Mouse (Mus musculus) testis, adult 2 months (tissue): ENCODE measurements around the gene Dbndd2. TPM values are rescaled to one million over a fixed set of nuclear protein-coding genes. Genes with fewer than 3 reads are reported as not detected.
A peak's percentile ranks its signal among the peaks of the same experiment; 100 is the strongest.

ENCODE experiments used
- H3K27ac ChIP-seq: fragments of 200-500 bp; 2 replicates; pipeline ENCODE4 v1.5.1; 2012; ENCODE audit warnings: low read depth, low read length; ENCODE audit not compliant: control insufficient read depth, insufficient read depth
- H3K27me3 ChIP-seq: fragments of 200-500 bp; 2 replicates; pipeline ENCODE4 v1.6.1; 2012; ENCODE audit warnings: mild to moderate bottlenecking, low read length, moderate library complexity; ENCODE audit not compliant: control insufficient read depth, insufficient read depth
- H3K36me3 ChIP-seq: fragments of 200-500 bp; 2 replicates; pipeline ENCODE4 v1.6.1; 2012; ENCODE audit warnings: mild to moderate bottlenecking, low read length; ENCODE audit not compliant: control insufficient read depth, insufficient read depth
- H3K4me1 ChIP-seq: fragments of 200-500 bp; 2 replicates; pipeline ENCODE4 v1.6.1; 2012; ENCODE audit warnings: low read length; ENCODE audit not compliant: control insufficient read depth, insufficient read depth
- H3K4me3 ChIP-seq: fragments of 200-500 bp; 2 replicates; pipeline ENCODE4 v1.5.1; 2012; ENCODE audit warnings: low read depth, mild to moderate bottlenecking, low read length, moderate library complexity, mixed read lengths; ENCODE audit not compliant: control insufficient read depth
- CTCF ChIP-seq: fragments of 200-500 bp; IDR thresholded peaks from 2 replicates; pipeline ENCODE4 v1.5.1; 2012; ENCODE audit warnings: low read depth, mild to moderate bottlenecking, inconsistent platforms, low read length, moderate library complexity; ENCODE audit not compliant: control insufficient read depth, insufficient read depth, insufficient replicate concordance
- POLR2A ChIP-seq: fragments of 200-500 bp; IDR thresholded peaks from 2 replicates; pipeline ENCODE4 v1.6.1; 2012; ENCODE audit warnings: low read depth, mild to moderate bottlenecking, inconsistent platforms, low read length, moderate library complexity; ENCODE audit not compliant: control insufficient read depth
- polyA plus RNA-seq: library from polyadenylated mRNA; depleted of rRNA; stranded (reverse); fragments of >200 nt; gene quantifications from 2 replicates; pipeline ENCODE4 v1.2.3, GENCODE M21; 2012

Gene Dbndd2
- polyA plus RNA-seq, 1 experiment = 17.0 TPM

DNA sequence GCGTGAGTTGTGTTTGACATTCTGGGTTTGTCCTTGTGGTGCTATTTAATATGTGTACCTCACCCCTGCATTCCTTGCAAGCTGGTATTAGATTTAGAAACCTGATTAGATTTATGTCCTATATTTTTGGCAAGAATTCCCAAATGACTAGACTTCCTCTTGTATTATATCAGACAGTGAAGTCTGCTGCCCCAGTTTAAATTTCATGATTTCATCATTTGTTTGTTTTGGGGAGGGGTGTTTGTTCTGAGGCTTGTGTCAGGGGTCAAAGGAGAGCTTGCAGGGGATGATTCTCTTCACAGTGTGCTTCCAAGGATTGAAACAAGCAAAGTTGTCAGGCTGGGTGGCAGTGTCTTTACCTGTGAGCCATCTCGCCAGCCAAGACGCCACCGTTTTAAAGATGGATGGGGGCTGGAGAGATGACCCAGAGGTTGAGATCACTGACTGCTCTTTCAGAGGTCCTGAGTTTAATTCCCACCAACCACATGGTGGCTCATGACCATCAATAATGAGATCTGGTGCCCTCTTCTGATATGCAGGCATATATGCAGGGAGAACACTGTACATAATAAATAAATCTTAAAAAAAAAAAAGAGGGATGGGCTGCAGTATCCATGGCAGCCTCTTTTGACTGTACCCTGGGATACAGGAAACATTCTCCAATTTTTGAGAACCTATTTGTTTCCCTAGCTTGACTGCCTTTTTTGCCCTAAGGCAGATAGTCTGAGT is 19.9 kb downstream of the Dbndd2 start:
- TF ChIP-seq POLR2A (no peak), CTCF (no peak)
- peaks cover 6% of the 10 kb centered on the region for H3K36me3 ChIP-seq
- H3K27me3 ChIP-seq = no peaks in the 10 kb centered on the region
- H3K4me3 ChIP-seq = no peak overlapping the region
- no peak overlapping the region for H3K27ac ChIP-seq
- peaks cover 5% of the 10 kb centered on the region; the same call in 1 of the 2 replicates for H3K4me1 ChIP-seq

DNA sequence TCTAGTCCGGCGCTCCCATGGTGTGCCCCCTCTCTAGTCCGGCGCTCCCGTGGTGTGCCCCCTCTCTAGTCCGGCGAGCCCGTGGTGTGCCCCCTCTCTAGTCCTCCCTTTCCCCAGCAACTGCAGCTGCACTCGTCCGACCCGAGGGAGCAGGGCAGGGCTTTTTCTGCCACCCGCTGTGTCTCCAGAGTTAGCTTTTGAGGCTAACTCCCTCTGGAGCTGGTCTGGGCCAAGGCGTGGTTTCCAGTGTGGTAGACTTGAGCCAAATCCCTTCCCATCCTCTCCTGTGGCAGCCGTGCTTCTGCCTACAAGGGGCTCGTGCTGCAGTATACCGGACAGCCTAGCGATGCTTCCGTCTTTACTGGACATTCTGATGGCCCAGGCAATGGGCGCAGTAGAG is 21.9 kb downstream of the Dbndd2 start:
- TF ChIP-seq POLR2A (peak; percentile 66; the same call in 1 of the 2 replicates), CTCF (no peak)
- Histone ChIP-seq H3K27ac (peak overlapping the region; percentile 80), H3K36me3 (peaks cover under 1% of the 10 kb centered on the region; the same call in 1 of the 2 replicates), H3K27me3 (no peaks in the 10 kb centered on the region), H3K4me1 (peaks cover 5% of the 10 kb centered on the region; the same call in 1 of the 2 replicates), H3K4me3 (peak overlapping the region; percentile 87)

DNA sequence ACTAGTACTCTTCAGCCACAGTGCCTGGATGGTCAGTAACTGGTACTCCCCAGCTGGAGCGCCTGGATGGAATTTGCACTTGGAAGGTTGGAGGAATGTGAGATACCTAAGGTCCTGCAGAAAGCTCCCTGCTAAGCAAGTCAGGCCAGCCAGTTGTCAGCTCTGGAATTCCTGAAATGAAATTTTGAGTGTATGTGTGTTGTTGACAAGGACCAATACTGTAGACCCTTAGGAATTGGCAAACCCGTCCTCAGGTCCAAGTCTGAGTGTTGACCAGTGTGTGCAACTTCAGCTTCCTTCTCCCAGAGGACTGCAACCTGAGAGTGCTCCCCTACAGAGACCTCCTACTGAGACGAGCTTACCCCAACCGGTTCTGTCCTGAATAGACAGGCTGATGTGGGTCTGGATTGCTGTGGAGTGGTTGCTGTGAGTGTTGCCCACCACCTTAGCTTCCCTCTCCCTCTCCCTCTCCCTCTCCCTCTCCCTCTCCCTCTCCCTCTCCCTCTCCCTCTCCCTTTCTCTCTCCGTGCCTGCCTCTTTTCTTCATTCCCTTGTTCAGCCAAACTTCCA is 24.8 kb downstream of the Dbndd2 start:
- H3K4me3 ChIP-seq = no peak overlapping the region
- no peak overlapping the region for H3K27ac ChIP-seq

DNA sequence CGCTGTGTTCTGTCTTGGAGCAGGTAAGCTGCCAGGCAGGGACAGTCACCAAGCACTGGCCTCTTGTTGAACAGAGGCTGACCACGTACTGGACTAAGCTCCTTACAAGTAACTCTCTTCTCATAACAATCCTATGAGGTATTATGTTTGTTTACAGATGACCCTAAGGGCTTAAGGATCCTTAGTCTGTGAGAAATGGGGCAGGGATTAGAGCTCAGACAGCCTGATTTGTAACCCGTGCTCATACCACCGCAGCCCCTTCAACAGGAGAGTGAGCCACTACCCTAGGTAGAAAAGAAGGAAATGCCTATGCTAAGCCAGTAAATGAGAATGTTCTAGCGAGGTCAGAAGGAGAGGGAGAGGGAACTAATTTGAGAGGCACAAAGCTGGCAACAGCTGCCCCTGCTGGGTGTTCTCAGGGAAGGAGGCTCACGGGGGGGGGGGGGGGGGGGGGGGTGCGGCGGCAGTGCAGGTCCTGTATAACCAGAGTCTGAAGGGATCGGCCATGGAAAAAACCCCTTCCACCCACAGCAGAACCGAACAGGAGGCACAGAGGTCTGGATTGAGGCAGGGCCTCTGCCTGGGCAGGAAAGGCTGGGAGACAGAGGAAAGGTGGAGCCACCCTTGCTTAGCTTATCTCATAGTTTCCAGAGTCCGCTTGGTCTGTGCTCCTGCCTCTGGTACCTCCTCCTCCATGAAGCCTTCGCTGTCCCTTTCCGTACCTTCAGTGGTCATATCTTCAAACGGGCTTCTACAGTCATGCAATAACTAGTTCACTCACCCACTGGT is 26.4 kb downstream of the Dbndd2 start:
- no peaks in the 10 kb centered on the region for H3K27me3 ChIP-seq
- TF ChIP-seq CTCF (no peak), POLR2A (no peak)
- H3K36me3 ChIP-seq = no peaks in the 10 kb centered on the region
- H3K27ac ChIP-seq = no peak overlapping the region
- H3K4me1 ChIP-seq = peaks cover 3% of the 10 kb centered on the region; the same call in 1 of the 2 replicates
- no peak overlapping the region for H3K4me3 ChIP-seq

More for the DNA sequence above, 24.8 kb downstream of the Dbndd2 start:
- H3K36me3 ChIP-seq = no peaks in the 10 kb centered on the region
- H3K27me3 ChIP-seq = no peaks in the 10 kb centered on the region
- H3K4me1 ChIP-seq = peaks cover 5% of the 10 kb centered on the region; the same call in 1 of the 2 replicates
- TF ChIP-seq POLR2A (no peak), CTCF (no peak)

DNA sequence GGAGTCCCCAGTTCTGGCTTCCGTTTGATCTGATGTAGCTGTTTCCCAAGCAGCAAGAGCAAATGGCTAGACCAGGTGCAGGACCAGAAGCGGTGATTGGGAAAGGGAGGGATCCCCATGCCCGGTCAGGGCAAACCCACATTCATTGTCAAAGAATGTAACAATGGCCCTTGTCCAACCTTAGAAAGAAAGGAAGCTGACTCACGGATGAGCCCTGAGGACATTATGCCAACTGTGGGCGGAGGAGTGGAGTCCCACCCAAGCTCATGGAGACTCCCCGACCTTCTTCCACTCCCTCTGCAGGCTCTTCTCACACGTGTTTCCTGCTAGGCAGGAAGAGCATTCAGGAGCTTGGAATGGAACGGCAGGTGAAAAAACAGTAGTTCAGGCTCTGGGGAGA is 27.5 kb downstream of the Dbndd2 start:
- Histone ChIP-seq H3K27me3 (no peaks in the 10 kb centered on the region), H3K4me1 (no peaks in the 10 kb centered on the region)

DNA sequence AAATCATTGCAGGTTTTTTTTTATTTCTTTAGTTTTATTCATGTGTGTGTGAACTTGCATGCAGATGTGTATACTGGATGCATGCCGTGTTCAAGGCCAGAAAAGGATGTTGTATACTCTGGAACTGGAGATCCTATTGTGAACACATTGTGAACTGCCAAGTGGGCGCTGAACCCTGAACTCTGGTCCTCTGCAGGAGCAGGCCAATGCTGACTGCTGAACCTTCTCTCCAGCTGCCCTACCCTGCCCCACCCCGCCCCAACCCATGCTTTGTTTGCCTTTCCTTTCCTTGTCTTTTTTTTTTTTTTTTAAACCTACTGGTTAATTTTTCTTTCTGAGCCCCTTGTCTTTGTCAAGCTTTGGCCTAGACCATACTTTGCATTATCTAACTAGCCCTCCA is 29.0 kb downstream of the Dbndd2 start:
- TF ChIP-seq CTCF = no peak
- no peak for TF ChIP-seq POLR2A
- H3K27ac ChIP-seq = no peak overlapping the region

More for the DNA sequence above, 27.5 kb downstream of the Dbndd2 start:
- Histone ChIP-seq H3K36me3 (no peaks in the 10 kb centered on the region), H3K27ac (no peak overlapping the region), H3K4me3 (no peak overlapping the region)
- TF ChIP-seq POLR2A (no peak), CTCF (no peak)

DNA sequence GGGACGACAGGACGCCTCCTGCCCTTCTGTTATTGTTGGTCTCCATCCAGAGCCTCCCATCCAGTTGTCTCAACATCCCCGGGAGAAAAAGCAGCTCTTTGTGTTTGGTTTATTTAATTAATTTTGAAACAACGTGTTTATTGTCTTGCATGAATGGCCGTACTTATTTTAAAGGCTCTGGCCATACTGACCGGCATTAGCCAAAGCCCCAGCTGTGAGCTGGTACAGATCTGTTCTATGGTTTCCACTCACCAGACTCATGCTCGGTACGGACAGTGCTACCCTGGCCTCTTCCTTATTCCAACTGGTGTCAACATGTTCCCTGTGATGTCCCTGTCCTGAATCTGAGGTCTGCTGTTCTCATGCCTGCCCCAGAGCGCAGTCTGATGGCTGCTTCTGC is 30.0 kb downstream of the Dbndd2 start:
- no peak overlapping the region for H3K4me3 ChIP-seq
- H3K4me1 ChIP-seq = no peaks in the 10 kb centered on the region
- H3K27ac ChIP-seq = no peak overlapping the region
- no peaks in the 10 kb centered on the region for H3K36me3 ChIP-seq
- no peaks in the 10 kb centered on the region for H3K27me3 ChIP-seq
- TF ChIP-seq POLR2A (no peak), CTCF (no peak)

More for the DNA sequence above, 29.0 kb downstream of the Dbndd2 start:
- Histone ChIP-seq H3K4me1 (no peaks in the 10 kb centered on the region), H3K4me3 (no peak overlapping the region), H3K27me3 (no peaks in the 10 kb centered on the region), H3K36me3 (no peaks in the 10 kb centered on the region)
